Mouse (Mus musculus) myocyte (in vitro differentiated cells): Measurements from ENCODE around the gene Agpat3. TPM values are rescaled to one million over a fixed set of nuclear protein-coding genes. Genes with fewer than 3 reads are reported as not detected.

Experiments used
- H3K27me3 ChIP-seq: one replicate; pipeline ENCODE4 v1.6.1; 2011; ENCODE audit not compliant: control insufficient read depth, insufficient read depth, insufficient read length
- H3K36me3 ChIP-seq: one replicate; pipeline ENCODE4 v1.6.1; 2011; ENCODE audit not compliant: control insufficient read depth, insufficient read depth
- H3K4me2 ChIP-seq: one replicate; pipeline ENCODE4 v1.6.1; 2011; ENCODE audit warnings: low read depth, control low read depth
- H3K4me3 ChIP-seq: one replicate; pipeline ENCODE4 v1.5.1; 2011; ENCODE audit warnings: mild to moderate bottlenecking, control low read depth, moderate library complexity
- H3K79me2 ChIP-seq: one replicate; pipeline ENCODE4 v1.6.1; 2011; ENCODE audit not compliant: control insufficient read depth, insufficient read depth
- H3ac ChIP-seq: one replicate; pipeline ENCODE4 v1.6.1; 2011; ENCODE audit not compliant: control insufficient read depth, insufficient read length
- CEBPB ChIP-seq: IDR thresholded peaks from 2 replicates; pipeline ENCODE4 v1.6.1; 2011; ENCODE audit warnings: mild to moderate bottlenecking, moderate library complexity; ENCODE audit not compliant: poor library complexity, insufficient read depth, severe bottlenecking
- E2F4 ChIP-seq: IDR thresholded peaks from one replicate; pipeline ENCODE4 v1.6.1; 2011; ENCODE audit warnings: mild to moderate bottlenecking, control low read depth, moderate library complexity; ENCODE audit not compliant: insufficient read depth
- MAX ChIP-seq: IDR thresholded peaks from one replicate; pipeline ENCODE4 v1.6.1; 2011; ENCODE audit warnings: low read depth, mild to moderate bottlenecking, control low read depth
- MYOD1 ChIP-seq, 3 experiments: IDR thresholded peaks; one replicate each; pipeline ENCODE4 v1.6.1; 2011; ENCODE audit warnings: control low read depth in 2 of 3, low read depth in 2 of 3, mild to moderate bottlenecking in 2 of 3, moderate library complexity in 1 of 3; ENCODE audit not compliant: insufficient read length in 2 of 3, control insufficient read depth in 1 of 3
- MYOG ChIP-seq, 3 experiments: IDR thresholded peaks; one replicate each; pipeline ENCODE4 v1.6.1; 2011; ENCODE audit warnings: control low read depth in 2 of 3, low read depth in 2 of 3, mild to moderate bottlenecking in 2 of 3; ENCODE audit not compliant: insufficient read length in 2 of 3, control insufficient read depth in 1 of 3, insufficient read depth in 1 of 3
- POLR2A ChIP-seq: IDR thresholded peaks from one replicate; pipeline ENCODE4 v1.6.1; 2011; ENCODE audit warnings: low read depth, mild to moderate bottlenecking, control low read depth, moderate library complexity; ENCODE audit not compliant: insufficient read length
- POLR2AphosphoS2 ChIP-seq: IDR thresholded peaks from one replicate; pipeline ENCODE4 v1.6.1; 2011; ENCODE audit warnings: low read depth, control low read depth; ENCODE audit not compliant: insufficient read length
- REST ChIP-seq: IDR thresholded peaks from one replicate; pipeline ENCODE4 v1.6.1; 2011; ENCODE audit warnings: mild to moderate bottlenecking, control low read depth, moderate library complexity; ENCODE audit not compliant: insufficient read depth, insufficient read length
- SRF ChIP-seq: IDR thresholded peaks from one replicate; pipeline ENCODE4 v1.6.1; 2011; ENCODE audit warnings: low read depth; ENCODE audit not compliant: control insufficient read depth, insufficient read length
- TCF12 ChIP-seq: IDR thresholded peaks from one replicate; pipeline ENCODE4 v1.6.1; 2011; ENCODE audit warnings: mild to moderate bottlenecking, control low read depth; ENCODE audit not compliant: poor library complexity, insufficient read depth, severe bottlenecking
- TCF3 ChIP-seq: IDR thresholded peaks from one replicate; pipeline ENCODE4 v1.6.1; 2011; ENCODE audit warnings: low read depth, control low read depth; ENCODE audit not compliant: insufficient read length
- USF1 ChIP-seq: IDR thresholded peaks from one replicate; pipeline ENCODE4 v1.6.1; 2011; ENCODE audit warnings: low read depth, mild to moderate bottlenecking, control low read depth, moderate library complexity
- polyA plus RNA-seq: library from polyadenylated mRNA; unstranded; fragments of >200 nt; fragmentation: generic; extraction: Trizol; gene quantifications from one replicate; pipeline ENCODE4 v1.2.1, GENCODE M21; 2012; ENCODE audit warnings: missing spikeins

Gene Agpat3
- polyA plus RNA-seq, 1 experiment = 183 TPM

GRCm38 (mm10) chr10:78385520-78385919 is 33.2 kb upstream of the Agpat3 start:
- Histone ChIP-seq H3K36me3 (no peaks in the 10 kb centered on the region), H3K79me2 (no peaks in the 10 kb centered on the region), H3ac (no peak overlapping the region), H3K27me3 (peaks cover 25% of the 10 kb centered on the region), H3K4me3 (no peak overlapping the region), H3K4me2 (no peak overlapping the region)
- TF ChIP-seq REST (no peak), USF1 (no peak), POLR2AphosphoS2 (no peak), MYOD1 (IDR thresholded peaks at IDR 0.05; ENCODE audit: control insufficient read depth in 1 of 3, insufficient read length in 2 of 3, low read depth in 2 of 3) (no peak), MYOG (IDR thresholded peaks at IDR 0.05; ENCODE audit: control insufficient read depth in 1 of 3, insufficient read depth in 1 of 3, insufficient read length in 2 of 3, low read depth in 2 of 3) (no peak), SRF (no peak), CEBPB (no peak), TCF12 (no peak), E2F4 (no peak), TCF3 (no peak), MAX (no peak), POLR2A (no peak)

- H3K4me2 ChIP-seq = no peak overlapping the region
- TF ChIP-seq MYOG (IDR thresholded peaks at IDR 0.05; ENCODE audit: control insufficient read depth in 1 of 3, insufficient read depth in 1 of 3, insufficient read length in 2 of 3, low read depth in 2 of 3) (peak in 2 of 3 experiments; percentile 51 to 61), TCF12 (no peak), MAX (no peak), REST (no peak), MYOD1 (IDR thresholded peaks at IDR 0.05; ENCODE audit: control insufficient read depth in 1 of 3, insufficient read length in 2 of 3, low read depth in 2 of 3) (peak in 2 of 3 experiments; percentile 34 to 59), E2F4 (no peak), CEBPB (no peak), POLR2A (no peak), SRF (no peak), POLR2AphosphoS2 (no peak), USF1 (no peak), TCF3 (no peak)
- no peak overlapping the region for H3ac ChIP-seq
- no peak overlapping the region for H3K4me3 ChIP-seq
- no peaks in the 10 kb centered on the region for H3K36me3 ChIP-seq
- H3K79me2 ChIP-seq = no peaks in the 10 kb centered on the region
- peaks cover 10% of the 10 kb centered on the region for H3K27me3 ChIP-seq
Measured at GRCm38 (mm10) chr10:78383567-78383966, 31.3 kb upstream of the Agpat3 start.

DNA sequence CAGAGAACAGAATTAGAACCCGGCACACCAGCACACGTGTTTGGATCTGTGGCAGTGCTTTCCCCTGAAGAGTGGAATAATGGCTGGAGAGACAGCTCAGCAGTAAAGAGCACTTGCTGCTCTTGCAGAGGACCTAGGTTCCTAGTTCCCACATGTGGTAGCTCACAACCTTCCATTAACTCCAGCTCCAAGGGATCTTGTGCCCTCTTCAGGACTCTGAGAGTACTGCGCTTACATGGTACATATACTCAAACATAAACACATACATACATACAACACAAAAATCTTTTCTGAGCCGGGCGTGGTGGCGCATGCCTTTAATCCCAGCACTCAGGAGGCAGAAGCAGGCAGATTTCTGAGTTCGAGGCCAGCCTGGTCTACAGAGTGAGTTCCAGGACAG is 26.2 kb upstream of the Agpat3 start:
- H3K79me2 ChIP-seq = no peaks in the 10 kb centered on the region
- peaks cover 9% of the 10 kb centered on the region for H3K27me3 ChIP-seq
- TF ChIP-seq SRF (no peak), POLR2AphosphoS2 (no peak), CEBPB (no peak)
- H3K4me3 ChIP-seq = no peak overlapping the region
- no peaks in the 10 kb centered on the region for H3K36me3 ChIP-seq
- H3ac ChIP-seq = no peak overlapping the region
- H3K4me2 ChIP-seq = no peak overlapping the region

GRCm38 (mm10) chr10:78372681-78373668 is 20.7 kb upstream of the Agpat3 start:
- Histone ChIP-seq H3K4me2 (no peak overlapping the region), H3K36me3 (no peaks in the 10 kb centered on the region), H3ac (no peak overlapping the region), H3K4me3 (no peak overlapping the region), H3K27me3 (peaks cover 16% of the 10 kb centered on the region), H3K79me2 (no peaks in the 10 kb centered on the region)
- no peak for TF ChIP-seq TCF12
- no peak for TF ChIP-seq MYOG (IDR thresholded peaks at IDR 0.05; ENCODE audit: control insufficient read depth in 1 of 3, insufficient read depth in 1 of 3, insufficient read length in 2 of 3, low read depth in 2 of 3)
- no peak for TF ChIP-seq E2F4
- TF ChIP-seq TCF3 = no peak
- no peak for TF ChIP-seq CEBPB
- TF ChIP-seq USF1 = no peak
- TF ChIP-seq MAX = no peak
- no peak for TF ChIP-seq POLR2A
- no peak for TF ChIP-seq SRF
- no peak for TF ChIP-seq POLR2AphosphoS2
- TF ChIP-seq MYOD1 (IDR thresholded peaks at IDR 0.05; ENCODE audit: control insufficient read depth in 1 of 3, insufficient read length in 2 of 3, low read depth in 2 of 3) = no peak
- no peak for TF ChIP-seq REST
